28 mouse cellular contexts compared by ENCODE assay signal in genomic region chr15:98415996-98416395, GRCm38 (mm10). TPM values are rescaled to one million over a fixed set of nuclear protein-coding genes. Genes with fewer than 3 reads are reported as not detected.
A peak's percentile ranks its signal among the peaks of the same experiment; 100 is the strongest.
DNase-seq lines count a peak whose midpoint lies in the region; ATAC-seq and TF ChIP-seq lines count a peak whose summit lies in the region.
"Had no signal": no experiment of that assay in that cellular context is flagged by ENCODE, and none has a peak within 500 bp of the region (broad histone marks: within the 10 kb centered on the region; RNA-seq: fewer than 3 reads in every experiment).

No protein-coding gene starts in this region.

- peaks cover 4% of the 10 kb centered on the region for H3K27me3 ChIP-seq in CH12.LX (replicated peaks)
- H3K27me3 ChIP-seq in MEL (ENCODE audit: control insufficient read depth in 1 of 2, insufficient read depth in 2 of 2, low read length in 2 of 2), result peaks cover 2 to 7% of the 10 kb centered on the region in 2 experiments; a peak in 3 of 4 replicates
- H3K27me3 ChIP-seq in forebrain, postnatal 0 days (ENCODE audit: insufficient read depth, low read length), result no peaks in the 10 kb centered on the region

- in situ Hi-C loops in CH12.LX (cut with MboI; ENCODE audit: low pct_ligation_motif_present, low pct_unique_long_range_greater_than_20kb, low sequenced_read_pairs), result no loop called here

- DNase-seq in CH12.LX (ENCODE audit: extremely low read depth) (peak; percentile 21), MEL (ENCODE audit: low read depth, low spot score) (peak; percentile 53), MEL-GATA-1-ER (ENCODE audit: extremely low read depth, low read depth) (peak; percentile 47)
- no peak for DNase-seq in cerebellum, adult 11-12 months
- DNase-seq in forebrain, postnatal 0 days, result no peak
- DNase-seq: adrenal gland, adult 2 months; adrenal gland, adult 8-10 months; adrenal gland, postnatal 10 days; adrenal gland, postnatal 14 days; adrenal gland, postnatal 25 days; adrenal gland, postnatal 36 days; B cell, adult 2 months; cerebellum, adult 11 months; cerebellum, adult 18-20 months; cerebellum, adult 2 months; cerebellum, adult 8-10 months; cerebellum, adult 9-10 months; cerebellum, adult 9-11 months had no signal

- no peak overlapping the region for H3K4me3 ChIP-seq in CH12.LX (replicated peaks in 1 of 3; ENCODE audit: low read depth in 2 of 3, low read length in 2 of 3, poor library complexity in 1 of 3)
- H3K4me3 ChIP-seq in MEL (ENCODE audit: control insufficient read depth in 1 of 2, insufficient read depth in 1 of 2, low read depth in 2 of 2, low read length in 2 of 2), result no peak overlapping the region
- no peak overlapping the region for H3K4me3 ChIP-seq in forebrain, postnatal 0 days (ENCODE audit: low read depth, low read length)

- no peak for ATAC-seq in forebrain, postnatal 0 days
- no peak for ATAC-seq in inflammation-experienced regulatory T-cells, adult 6 months
- ATAC-seq: activated CD4-positive, CD25-positive, alpha-beta regulatory T cell, adult 4 months; CD4-positive, CD25-positive, alpha-beta regulatory T cell, adult 4 months; Patski had no signal

- H3K9me3 ChIP-seq in CH12.LX (replicated peaks; ENCODE audit: low read length) (no peaks in the 10 kb centered on the region), MEL (replicated peaks; ENCODE audit: insufficient read depth, low read length) (no peaks in the 10 kb centered on the region)
- no peaks in the 10 kb centered on the region for H3K9me3 ChIP-seq in forebrain, postnatal 0 days (ENCODE audit: low read length)
- H3K9me3 ChIP-seq: G1E had no signal

- H3K27ac ChIP-seq in CH12.LX (ENCODE audit: insufficient read depth, low read depth) (no peak overlapping the region), MEL (ENCODE audit: control insufficient read depth, low read depth, low read length) (no peak overlapping the region)
- no peak overlapping the region for H3K27ac ChIP-seq in forebrain, postnatal 0 days (ENCODE audit: low read depth, low read length)

- TF ChIP-seq RAD21 in CH12.LX (IDR thresholded peaks at IDR 0.05; ENCODE audit: low read depth, low read length), result no peak
- TF ChIP-seq RAD21 in MEL (IDR thresholded peaks at IDR 0.05; ENCODE audit: low read depth, low read length), result no peak

- TF ChIP-seq POLR2A in CH12.LX (IDR thresholded peaks at IDR 0.05; ENCODE audit: low read depth, low read length) (no peak), MEL (IDR thresholded peaks at IDR 0.05; ENCODE audit: control insufficient read depth in 1 of 2, insufficient read depth in 1 of 2, low read depth in 1 of 2, low read length in 2 of 2, poor library complexity in 1 of 2) (no peak)

- H3K79me2 ChIP-seq in CH12.LX (replicated peaks; ENCODE audit: control insufficient read depth, extremely low read depth, insufficient read depth, poor library complexity, severe bottlenecking) (no peaks in the 10 kb centered on the region), MEL (ENCODE audit: control insufficient read depth, insufficient read depth, low read length, poor library complexity) (no peaks in the 10 kb centered on the region)

- H3K4me1 ChIP-seq in CH12.LX (ENCODE audit: control insufficient read depth in 1 of 2, insufficient read depth in 2 of 2) (peaks cover 2 to 21% of the 10 kb centered on the region in 2 experiments; a peak in 3 of 4 replicates), MEL (ENCODE audit: control insufficient read depth in 1 of 2, insufficient read depth in 2 of 2, low read length in 2 of 2) (peaks cover 10 to 18% of the 10 kb centered on the region in 2 experiments; a peak in 3 of 4 replicates)
- H3K4me1 ChIP-seq in forebrain, postnatal 0 days (ENCODE audit: insufficient read depth), result no peaks in the 10 kb centered on the region

- TF ChIP-seq EP300 in CH12.LX (IDR thresholded peaks at IDR 0.05; ENCODE audit: low read length) (no peak), MEL (IDR thresholded peaks at IDR 0.05; ENCODE audit: low read depth in 1 of 2, low read length in 2 of 2) (peak; percentile 63 to 77; a peak in 3 of 4 replicates)

- H3K36me3 ChIP-seq in CH12.LX (replicated peaks in 1 of 2; ENCODE audit: control insufficient read depth in 1 of 2, insufficient read depth in 1 of 2, low read length in 1 of 2), result no peaks in the 10 kb centered on the region
- peaks cover 0 to 6% of the 10 kb centered on the region in 2 experiments; a peak in 2 of 4 replicates for H3K36me3 ChIP-seq in MEL (ENCODE audit: control insufficient read depth in 1 of 2, insufficient read depth in 2 of 2, low read length in 2 of 2)
- no peaks in the 10 kb centered on the region for H3K36me3 ChIP-seq in forebrain, postnatal 0 days (ENCODE audit: insufficient read depth)
- H3K36me3 ChIP-seq: G1E had no signal

- dilution Hi-C loops in CH12.LX (cut with MboI; ENCODE audit: extremely low pct_ligation_motif_present, extremely low pct_unique_long_range_greater_than_20kb, low sequenced_read_pairs), result no loop called here

- TF ChIP-seq CTCF in CH12.LX (conservative IDR thresholded peaks at IDR 0.05 in 1 of 2, IDR thresholded peaks at IDR 0.05 in 1 of 2; ENCODE audit: low read depth in 2 of 2, low read length in 2 of 2), result no peak
- TF ChIP-seq CTCF in MEL (IDR thresholded peaks at IDR 0.05 in 2 of 3, conservative IDR thresholded peaks at IDR 0.05 in 1 of 3; ENCODE audit: control insufficient read depth in 1 of 3, insufficient read depth in 1 of 3, low read depth in 2 of 3, low read length in 3 of 3, poor library complexity in 1 of 3, severe bottlenecking in 1 of 3), result no peak
- no peak for TF ChIP-seq CTCF in forebrain, postnatal 0 days (IDR thresholded peaks at IDR 0.05; ENCODE audit: low read depth)

- WGBS in forebrain, postnatal 0 days, result 61% methylated on average over 4 of the region's 4 CpGs

- H3K9ac ChIP-seq in CH12.LX (ENCODE audit: insufficient read depth, low read depth), result no peak overlapping the region
- no peak overlapping the region for H3K9ac ChIP-seq in MEL (ENCODE audit: control insufficient read depth, low read depth, low read length, poor library complexity, severe bottlenecking)
- H3K9ac ChIP-seq in forebrain, postnatal 0 days, result no peak overlapping the region

- H3K4me2 ChIP-seq in CH12.LX (ENCODE audit: insufficient read depth, low read depth, poor library complexity, severe bottlenecking), result no peak overlapping the region
- H3K4me2 ChIP-seq in forebrain, postnatal 0 days (ENCODE audit: low read depth), result no peak overlapping the region

TF ChIP-seq in CH12.LX, 34 proteins besides CTCF, POLR2A, EP300 and RAD21 (continues in another document):
- TF ChIP-seq ZMIZ1 (IDR thresholded peaks at IDR 0.05; ENCODE audit: low read depth, low read length) (no peak), BHLHE40 (IDR thresholded peaks at IDR 0.05; ENCODE audit: low read depth, low read length) (no peak), UBTF (IDR thresholded peaks at IDR 0.05; ENCODE audit: low read depth, low read length) (no peak), POLR2AphosphoS2 (IDR thresholded peaks at IDR 0.05; ENCODE audit: low read depth, low read length) (no peak)

TF ChIP-seq in MEL, 35 proteins besides CTCF, POLR2A, EP300 and RAD21 (continues in another document):
- TF ChIP-seq ELF1 (IDR thresholded peaks at IDR 0.05; ENCODE audit: low read depth, low read length) (0 out of 2 replicates have a peak, but pooled peaks have one; percentile 35), GATA1 (IDR thresholded peaks at IDR 0.05; ENCODE audit: low read depth, low read length) (peak; percentile 66), TBP (IDR thresholded peaks at IDR 0.05; ENCODE audit: low read depth, low read length) (no peak), MYC (IDR thresholded peaks at IDR 0.05; ENCODE audit: low read depth, low read length) (no peak)

RNA-seq across cellular contexts. Expression of gene Olfr282, which starts 15.0 kb away (rescaled TPM):
- not detected in 2 replicates for total RNA-seq in CH12.LX (2012; rRNA removed)
- total RNA-seq in CH12.LX (2014; rRNA removed), result not detected in 2 replicates
- not detected in 2 replicates for polyA plus RNA-seq in CH12.LX (2012; ENCODE audit: insufficient read length, low read depth)
- total RNA-seq in MEL (2012; rRNA removed), result not detected in 2 replicates
- polyA plus RNA-seq in MEL (2012; ENCODE audit: insufficient read depth in 1 of 2, insufficient read length in 2 of 2, low read depth in 1 of 2, low replicate concordance in 2 of 2, missing spikeins in 1 of 2), result under 1 TPM in 1 of 2 experiments, not detected in 1; 0.18 TPM
- not detected in 2 replicates for total RNA-seq in forebrain, postnatal 0 days (2014; rRNA removed)
- not detected in 2 replicates for polyA plus RNA-seq in forebrain, postnatal 0 days (2015; fragmentation: Nextera tagmentation; extraction: Ambion mirVana)
- polyA plus RNA-seq in inflammation-experienced regulatory T-cells, adult 6 months (2017; shearing (Covaris generic)), result not detected
- total RNA-seq: adrenal gland, adult 18-20 months; adrenal gland, adult 2 months; adrenal gland, adult 8-10 months; adrenal gland, postnatal 10 days; adrenal gland, postnatal 14 days; adrenal gland, postnatal 25 days; adrenal gland, postnatal 36 days; adrenal gland, postnatal 4 days; ES-E14; G1E had no signal
- polyA plus RNA-seq: activated CD4-positive, CD25-positive, alpha-beta regulatory T cell, adult 4 months; adrenal gland, adult 2 months; brain, embryonic 14.5 days; C2C12; CD4-positive, CD25-positive, alpha-beta regulatory T cell, adult 4 months; cerebellum, adult 2 months; G1E; Patski had no signal

RNA-seq across cellular contexts. Expression of gene Olfr283, which starts 35.2 kb away (rescaled TPM):
- total RNA-seq in CH12.LX (2012; rRNA removed) (not detected in 2 replicates), CH12.LX (2014; rRNA removed) (not detected in 2 replicates), MEL (2012; rRNA removed) (0.20 and 0.46 TPM in 2 replicates)
- polyA plus RNA-seq in CH12.LX (2012; ENCODE audit: insufficient read length, low read depth) (not detected in 2 replicates), MEL (2012; ENCODE audit: insufficient read depth in 1 of 2, insufficient read length in 2 of 2, low read depth in 1 of 2, low replicate concordance in 2 of 2, missing spikeins in 1 of 2) (under 1 TPM in 1 of 2 experiments, not detected in 1; 0.11 TPM)
- total RNA-seq in forebrain, postnatal 0 days (2014; rRNA removed), result not detected in 2 replicates
- polyA plus RNA-seq in forebrain, postnatal 0 days (2015; fragmentation: Nextera tagmentation; extraction: Ambion mirVana), result not detected in 2 replicates
- not detected for polyA plus RNA-seq in inflammation-experienced regulatory T-cells, adult 6 months (2017; shearing (Covaris generic))
- total RNA-seq: adrenal gland, adult 18-20 months; adrenal gland, adult 2 months; adrenal gland, adult 8-10 months; adrenal gland, postnatal 10 days; adrenal gland, postnatal 14 days; adrenal gland, postnatal 25 days; adrenal gland, postnatal 36 days; adrenal gland, postnatal 4 days; ES-E14; G1E had no signal
- polyA plus RNA-seq: activated CD4-positive, CD25-positive, alpha-beta regulatory T cell, adult 4 months; adrenal gland, adult 2 months; brain, embryonic 14.5 days; C2C12; CD4-positive, CD25-positive, alpha-beta regulatory T cell, adult 4 months; cerebellum, adult 2 months; G1E; Patski had no signal

RNA-seq across cellular contexts. Expression of gene Olfr281, which starts 36.4 kb away (rescaled TPM):
- total RNA-seq in CH12.LX (2012; rRNA removed), result not detected in 2 replicates
- not detected in 2 replicates for total RNA-seq in CH12.LX (2014; rRNA removed)
- not detected in 2 replicates for polyA plus RNA-seq in CH12.LX (2012; ENCODE audit: insufficient read length, low read depth)
- 0.08 TPM in 1 of 2 replicates, not detected in the other for total RNA-seq in MEL (2012; rRNA removed)
- under 1 TPM in 1 of 2 experiments, not detected in 1; 0.40 TPM for polyA plus RNA-seq in MEL (2012; ENCODE audit: insufficient read depth in 1 of 2, insufficient read length in 2 of 2, low read depth in 1 of 2, low replicate concordance in 2 of 2, missing spikeins in 1 of 2)
- total RNA-seq in forebrain, postnatal 0 days (2014; rRNA removed), result not detected in 2 replicates
- not detected in 2 replicates for polyA plus RNA-seq in forebrain, postnatal 0 days (2015; fragmentation: Nextera tagmentation; extraction: Ambion mirVana)
- not detected for polyA plus RNA-seq in inflammation-experienced regulatory T-cells, adult 6 months (2017; shearing (Covaris generic))
- total RNA-seq: adrenal gland, adult 18-20 months; adrenal gland, adult 2 months; adrenal gland, adult 8-10 months; adrenal gland, postnatal 10 days; adrenal gland, postnatal 14 days; adrenal gland, postnatal 25 days; adrenal gland, postnatal 36 days; adrenal gland, postnatal 4 days; ES-E14 had no signal
- polyA plus RNA-seq: activated CD4-positive, CD25-positive, alpha-beta regulatory T cell, adult 4 months; adrenal gland, adult 2 months; brain, embryonic 14.5 days; C2C12; CD4-positive, CD25-positive, alpha-beta regulatory T cell, adult 4 months; cerebellum, adult 2 months; G1E; Patski had no signal

RNA-seq across cellular contexts. Expression of gene OR5BS1P, which starts 53.7 kb away (rescaled TPM):
- total RNA-seq in CH12.LX (2012; rRNA removed), result not detected in 2 replicates
- not detected in 2 replicates for total RNA-seq in CH12.LX (2014; rRNA removed)
- not detected in 2 replicates for polyA plus RNA-seq in CH12.LX (2012; ENCODE audit: insufficient read length, low read depth)
- 0.04 TPM in 1 of 2 replicates, not detected in the other for total RNA-seq in MEL (2012; rRNA removed)
- not detected for polyA plus RNA-seq in MEL (2012; ENCODE audit: insufficient read depth in 1 of 2, insufficient read length in 2 of 2, low read depth in 1 of 2, low replicate concordance in 2 of 2, missing spikeins in 1 of 2)
- not detected in 2 replicates for total RNA-seq in forebrain, postnatal 0 days (2014; rRNA removed)
- polyA plus RNA-seq in forebrain, postnatal 0 days (2015; fragmentation: Nextera tagmentation; extraction: Ambion mirVana), result not detected in 2 replicates
- polyA plus RNA-seq in inflammation-experienced regulatory T-cells, adult 6 months (2017; shearing (Covaris generic)), result not detected
- total RNA-seq: adrenal gland, adult 18-20 months; adrenal gland, adult 2 months; adrenal gland, adult 8-10 months; adrenal gland, postnatal 10 days; adrenal gland, postnatal 14 days; adrenal gland, postnatal 25 days; adrenal gland, postnatal 36 days; adrenal gland, postnatal 4 days; ES-E14 had no signal
- polyA plus RNA-seq: adrenal gland, adult 2 months; brain, embryonic 14.5 days; C2C12; CD4-positive, CD25-positive, alpha-beta regulatory T cell, adult 4 months; cerebellum, adult 2 months; G1E; Patski had no signal

Comparison
In these comparisons a context has a peak if more than half of its experiments do, and no peak if none do; other contexts are left out.
1. DNase-seq: peak in CH12.LX (single experiment), MEL (single experiment) and MEL-GATA-1-ER (single experiment); none in cerebellum, adult 11-12 months (single experiment) and forebrain, postnatal 0 days (single experiment).
2. Of the 35 proteins assayed by ChIP-seq in both MEL and CH12.LX: peak only in MEL: ELF1, EP300, ETS1, HCFC1, SIN3A and TCF12; only in CH12.LX: none; in both: none; in neither: 29.